Mouse (Mus musculus) layer of hippocampus, postnatal 14 days (tissue): ENCODE measurements around the gene Igf2. TPM values are rescaled to one million over a fixed set of nuclear protein-coding genes. Genes with fewer than 3 reads are reported as not detected.
A peak's percentile ranks its signal among the peaks of the same experiment; 100 is the strongest.

Source experiments
- DNase-seq, 2 experiments: peaks; one replicate each; pipeline ENCODE4 v3.0.0; 2021 to 2022; ENCODE audit warnings: low spot score in 2 of 2, mixed read lengths in 1 of 2
- total RNA-seq, 2 experiments: library from RNA; stranded (reverse); gene quantifications; 2 replicates each; pipeline ENCODE4 v1.2.3; 2021

Gene Igf2
- total RNA-seq, 2 experiments from 2014 or later = 132 to 227 TPM

- DNase-seq = no peak
Observed at GRCm38 (mm10) chr7:142659767-142660650, 6.6 kb downstream of the Igf2 start.

DNA sequence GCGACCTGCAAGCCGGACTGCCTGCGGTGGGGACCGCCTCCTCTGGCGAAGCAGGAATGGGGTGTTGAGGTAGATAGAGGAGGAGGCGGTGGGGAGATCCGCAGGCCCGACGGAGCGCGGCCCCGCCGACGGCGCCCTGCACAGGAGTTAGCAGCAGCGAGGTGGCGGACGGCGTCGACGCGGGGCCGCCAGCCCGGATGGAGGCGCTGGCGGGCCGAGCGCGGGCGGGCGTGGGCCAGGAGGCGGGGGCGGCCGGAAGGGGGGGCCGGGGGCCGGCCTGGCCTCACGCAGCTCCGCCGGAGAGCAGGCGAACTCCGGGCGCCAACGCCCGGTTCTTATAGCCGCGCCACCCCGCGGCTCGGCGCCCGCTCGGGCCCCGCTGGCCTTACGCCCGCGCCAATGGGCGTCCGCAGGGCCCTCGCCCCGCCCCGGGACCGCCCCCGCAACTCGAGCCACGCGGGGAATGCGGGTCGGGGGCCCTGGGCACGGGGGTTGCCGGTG lies 7.4 kb downstream of the Igf2 start:
- no peak for DNase-seq

GRCm38 (mm10) chr7:142658681-142659180 lies 7.9 kb downstream of the Igf2 start:
- no peak for DNase-seq

DNA sequence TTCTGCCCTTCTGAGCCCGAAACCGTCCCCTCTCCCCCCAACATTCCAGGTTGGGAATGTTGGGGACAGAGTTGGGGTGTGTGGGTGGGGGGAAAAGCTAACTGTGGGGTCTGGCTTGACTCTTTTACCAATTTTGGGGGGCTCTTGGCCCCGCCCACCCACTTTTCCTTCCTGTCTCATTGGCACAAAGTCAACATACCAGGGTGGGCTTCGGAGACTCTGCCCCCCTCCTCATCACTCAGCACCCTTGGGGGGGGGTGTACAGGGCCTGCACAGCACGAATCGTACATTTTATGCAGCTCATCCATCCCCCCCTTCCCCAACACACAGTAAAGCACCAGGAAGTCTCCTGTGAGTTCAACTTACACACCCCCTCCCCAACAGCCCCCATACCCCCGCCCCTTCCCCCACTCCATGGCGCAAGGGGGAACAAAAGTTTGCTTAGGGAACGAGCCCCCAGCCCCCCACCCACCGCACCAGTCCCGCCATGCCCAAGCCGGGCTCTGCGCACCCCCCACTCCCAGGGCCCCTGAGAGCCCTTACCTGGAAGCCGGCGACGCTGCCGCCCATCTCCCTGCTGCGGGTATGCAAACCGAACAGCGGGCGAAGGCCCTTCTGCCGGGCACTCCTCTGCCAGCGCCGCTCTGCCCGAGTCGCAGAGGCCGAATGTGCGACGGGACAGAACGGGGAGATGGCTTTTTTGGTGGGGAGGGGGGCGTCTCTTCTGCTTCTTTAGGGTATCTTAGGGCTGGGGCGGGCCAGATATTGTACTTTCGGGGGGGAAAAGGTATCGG lies 8.6 kb downstream of the Igf2 start:
- no peak for DNase-seq

GRCm38 (mm10) chr7:142657341-142657791 lies 9.2 kb downstream of the Igf2 start:
- no peak for DNase-seq

DNA sequence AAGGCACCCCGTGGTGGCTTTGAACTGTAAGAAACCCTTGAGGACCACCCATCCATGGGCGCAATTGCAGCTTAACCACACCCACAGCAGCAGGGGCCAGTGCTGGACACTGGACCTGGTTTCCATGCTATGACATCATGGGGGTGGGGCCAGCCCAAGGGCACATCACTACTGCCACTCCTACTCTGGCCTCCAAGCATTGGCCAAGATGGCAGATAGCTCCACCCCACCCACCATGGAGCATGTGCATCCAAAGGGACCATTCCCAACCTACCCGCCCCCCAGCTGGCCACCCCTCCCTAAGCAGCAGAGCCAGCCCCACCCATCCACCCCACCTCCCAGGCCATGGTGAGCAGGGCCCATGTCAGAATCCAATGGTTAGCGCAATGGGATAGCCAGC lies 10.6 kb downstream of the Igf2 start:
- no peak for DNase-seq

DNA sequence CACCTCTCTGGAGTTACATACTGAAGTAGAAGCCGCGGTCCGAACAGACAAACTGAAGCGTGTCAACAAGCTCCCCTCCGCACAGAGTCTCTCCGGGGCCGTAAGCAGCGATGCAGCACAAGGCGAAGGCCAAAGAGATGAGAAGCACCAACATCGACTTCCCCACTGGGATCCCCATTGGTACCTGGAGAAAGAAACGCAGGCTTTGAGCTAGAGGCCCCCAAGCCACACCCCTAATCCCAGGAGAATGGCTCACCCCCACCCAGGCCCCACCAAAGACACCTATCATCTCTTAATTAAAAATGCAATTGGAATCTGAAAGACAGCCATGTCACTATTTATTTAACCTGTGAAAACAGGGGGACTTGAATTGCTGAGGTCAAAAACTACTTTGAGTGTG lies 11.0 kb downstream of the Igf2 start:
- no peak for DNase-seq

DNA sequence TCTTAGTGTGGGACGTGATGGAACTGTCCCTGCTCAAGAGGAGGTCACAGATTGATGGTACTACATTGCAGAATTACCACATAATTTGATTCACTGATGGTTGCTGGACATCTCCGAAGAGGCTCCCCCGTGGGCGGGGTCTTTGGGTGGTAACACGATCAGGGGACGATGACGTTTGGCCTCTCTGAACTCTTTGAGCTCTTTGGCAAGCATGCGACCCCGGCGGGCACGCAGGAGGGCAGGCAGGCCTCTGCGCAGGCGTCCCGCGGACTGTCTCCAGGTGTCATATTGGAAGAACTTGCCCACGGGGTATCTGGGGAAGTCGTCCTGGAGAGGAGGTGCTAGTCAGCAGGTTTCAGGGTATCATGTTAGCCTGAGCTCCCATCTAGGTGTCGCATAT lies 12.9 kb downstream of the Igf2 start:
- no peak for DNase-seq

GRCm38 (mm10) chr7:142646676-142647075 lies 19.9 kb downstream of the Igf2 start:
- DNase-seq = no peak

GRCm38 (mm10) chr7:142645045-142645444 lies 21.6 kb downstream of the Igf2 start:
- DNase-seq = no peak

DNA sequence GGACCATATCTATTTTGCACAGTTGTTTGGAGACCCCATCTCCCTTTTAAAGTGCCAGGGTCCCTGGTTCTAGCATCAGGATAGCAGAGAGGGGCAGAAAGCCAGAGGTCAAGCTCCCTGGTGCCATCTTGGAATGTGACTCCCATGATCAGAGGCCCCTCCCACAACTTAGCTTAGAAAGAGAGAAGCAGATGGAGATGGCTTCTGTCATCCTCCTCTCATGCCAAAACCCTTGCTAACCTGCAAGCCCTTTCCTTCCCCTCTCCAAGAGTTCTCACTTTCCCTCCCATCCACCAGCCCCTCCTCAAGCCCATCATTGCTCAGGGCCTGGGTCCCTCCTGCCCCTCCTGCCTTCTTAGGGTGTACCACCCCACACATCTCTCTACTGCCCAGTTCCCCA lies 30.4 kb downstream of the Igf2 start:
- no peak for DNase-seq

GRCm38 (mm10) chr7:142630691-142631090 lies 35.9 kb downstream of the Igf2 start:
- DNase-seq = no peak

DNA sequence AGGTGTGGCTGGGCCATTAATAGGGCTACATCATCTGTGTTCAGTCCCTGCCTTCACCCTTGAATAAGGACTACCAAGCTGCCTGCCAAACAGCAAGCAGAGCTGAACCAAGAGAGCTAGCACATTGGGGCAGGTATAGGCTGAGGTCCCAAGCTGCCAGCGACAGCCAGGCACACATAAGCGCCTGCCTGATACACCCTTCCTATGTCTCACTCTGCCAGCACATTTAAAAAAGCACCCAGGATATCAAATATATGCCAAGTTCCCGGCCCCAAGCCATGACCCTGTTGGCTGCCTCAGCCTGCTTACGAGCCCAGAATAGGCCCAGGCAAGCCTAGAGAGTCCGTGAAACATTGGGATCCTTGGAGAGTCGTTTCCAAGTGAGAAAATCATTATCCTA lies 36.8 kb downstream of the Igf2 start:
- no peak for DNase-seq

DNA sequence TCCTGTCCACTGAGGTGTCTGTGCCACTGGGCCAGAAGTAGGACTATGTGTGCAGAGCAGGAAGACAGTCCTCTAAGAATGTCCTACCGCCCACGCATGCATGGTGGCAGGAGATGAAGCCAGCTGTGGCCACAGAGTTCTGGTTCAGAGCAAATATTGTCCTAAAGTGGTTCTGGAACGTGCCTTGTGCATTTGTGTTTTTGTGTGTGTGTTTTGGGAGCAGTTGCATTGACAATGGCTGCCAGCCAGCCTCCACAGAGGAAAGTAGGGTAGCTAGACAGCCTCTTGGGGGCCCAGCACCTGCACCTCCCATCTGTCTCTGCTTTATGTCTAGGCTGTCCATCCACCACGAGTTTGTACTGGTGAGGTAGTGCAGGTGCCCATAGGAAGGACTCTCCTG lies 44.4 kb downstream of the Igf2 start:
- no peak for DNase-seq

- DNase-seq = no peak
Observed at GRCm38 (mm10) chr7:142613077-142613476, 53.5 kb downstream of the Igf2 start.

DNA sequence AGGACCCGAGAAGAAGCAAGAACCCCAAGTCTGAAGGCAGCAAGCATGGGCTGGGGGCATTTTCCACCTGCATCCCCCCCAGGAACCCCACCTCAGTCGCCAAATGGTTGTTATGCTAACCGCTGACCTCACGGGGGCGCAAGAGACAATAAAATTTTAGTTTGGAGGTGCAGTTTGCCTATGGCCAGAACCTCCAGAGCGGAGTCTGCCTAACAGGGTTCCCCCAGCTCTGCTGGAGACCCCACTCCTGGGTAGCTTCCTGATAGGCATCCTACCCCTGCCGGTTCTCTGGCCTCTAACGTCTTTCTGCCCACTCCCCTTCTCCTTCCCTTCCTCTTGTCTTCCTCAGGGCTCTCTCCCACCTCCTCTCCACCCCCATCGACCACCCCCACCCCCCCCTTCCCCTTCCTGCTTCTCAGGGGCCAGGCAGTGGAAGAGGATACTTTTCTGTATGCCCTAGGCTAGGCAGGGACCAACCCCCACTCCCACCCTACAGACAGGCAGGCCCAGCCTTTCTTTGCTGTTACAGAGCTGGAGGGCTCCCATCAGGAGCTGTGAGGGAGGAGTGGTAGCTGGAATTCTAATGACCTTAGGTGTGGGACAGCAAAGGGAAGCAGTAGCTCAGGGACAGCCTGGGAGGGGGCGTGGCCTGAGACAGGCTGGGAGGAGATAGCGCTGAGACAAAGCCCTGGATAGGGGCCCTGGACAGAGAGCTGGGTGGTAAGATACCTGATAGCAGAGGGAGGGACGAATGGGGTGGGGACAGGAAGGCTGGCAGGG lies 55.8 kb downstream of the Igf2 start:
- DNase-seq = peak; percentile 55 to 64

DNA sequence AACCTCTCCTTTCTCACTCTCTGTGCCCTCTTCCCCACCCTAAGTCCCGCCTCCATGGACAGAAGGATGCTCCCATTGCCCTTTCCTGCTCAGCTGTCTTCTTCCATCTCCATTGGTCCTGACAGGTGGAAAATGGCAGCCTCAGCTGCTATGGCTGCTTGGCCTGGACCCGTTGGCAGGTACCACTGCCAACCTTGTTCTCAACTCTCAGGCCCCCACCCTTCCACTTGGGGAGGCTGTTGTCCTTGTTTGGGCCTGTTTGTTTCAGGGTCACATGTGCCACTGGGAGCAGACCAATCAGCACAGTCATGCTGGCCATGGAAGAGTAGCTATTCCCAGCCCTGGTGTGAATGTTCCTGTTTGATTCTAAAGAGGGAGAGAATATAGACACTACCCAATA lies 65.7 kb downstream of the Igf2 start:
- no peak for DNase-seq
